Mouse (Mus musculus) Muller cell, postnatal 12 days (primary cell): ENCODE measurements around the gene Dctn1.

ENCODE experiments used
- DNase-seq: peaks from one replicate; pipeline ENCODE4 v3.0.0-alpha.2; 2015; ENCODE audit errors: inconsistent ontology term

Gene Dctn1

DNA sequence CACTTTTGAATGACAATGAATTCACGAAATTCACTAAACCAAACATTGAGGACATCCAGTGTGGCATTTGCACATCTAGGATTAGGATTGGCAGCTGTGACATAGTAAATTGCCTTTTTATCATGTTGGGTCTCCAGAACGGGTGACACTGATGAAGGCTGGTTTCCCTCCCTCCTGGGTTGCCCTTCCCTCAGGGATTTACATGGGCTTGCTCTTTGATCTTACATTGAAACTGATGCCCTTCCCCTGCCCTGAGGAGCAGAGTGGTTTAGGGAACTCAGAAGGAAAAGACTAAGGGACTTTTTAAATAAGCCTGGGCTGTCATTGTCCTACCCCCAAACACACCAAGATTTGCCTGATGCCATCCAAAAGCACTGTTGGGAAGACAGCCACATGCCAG, 65.8 kb downstream of the Dctn1 start:
- DNase-seq = no peak

DNA sequence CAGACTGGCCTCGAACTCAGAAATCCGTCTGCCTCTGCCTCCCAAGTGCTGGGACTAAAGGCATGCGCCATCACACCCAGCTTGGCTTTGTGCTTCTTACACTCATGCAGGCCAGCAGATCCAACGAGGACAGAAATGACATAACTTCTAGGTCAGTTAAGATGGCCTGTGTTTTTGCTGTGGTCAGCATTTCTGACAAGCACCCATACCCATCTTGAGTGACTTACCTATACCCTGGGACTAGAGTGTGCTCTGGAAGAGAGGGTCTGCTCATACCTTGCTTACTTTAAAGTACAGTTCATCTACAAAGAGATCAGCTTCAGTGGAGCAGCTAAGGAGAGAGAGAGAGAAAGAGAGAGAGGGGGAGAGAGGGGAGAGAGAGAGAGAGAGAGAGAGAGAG, 67.6 kb downstream of the Dctn1 start:
- no peak for DNase-seq

DNA sequence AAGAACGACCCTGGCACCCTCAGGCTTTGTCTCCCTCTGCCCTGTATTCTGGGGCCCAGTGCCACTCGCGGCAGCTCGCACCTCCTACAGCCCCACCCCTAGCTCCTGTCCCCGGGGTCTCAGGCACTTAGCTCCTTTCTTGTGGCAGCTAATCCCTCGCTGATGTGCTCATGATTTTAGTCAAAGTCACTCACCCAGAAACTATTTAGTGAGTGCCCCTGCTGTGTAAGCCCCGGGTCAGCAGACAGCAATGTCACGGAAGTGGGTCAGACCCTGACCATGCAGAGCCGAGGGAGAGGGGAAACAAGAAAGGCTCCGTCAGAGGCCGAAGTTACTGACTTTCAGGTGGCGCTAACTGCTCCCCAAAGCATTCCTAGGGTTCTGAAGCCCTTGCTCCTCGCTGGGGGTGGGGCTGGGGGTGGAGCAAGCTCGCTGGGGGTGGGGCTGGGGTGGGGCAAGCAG, 68.6 kb downstream of the Dctn1 start:
- peak; percentile 70 for DNase-seq

DNA sequence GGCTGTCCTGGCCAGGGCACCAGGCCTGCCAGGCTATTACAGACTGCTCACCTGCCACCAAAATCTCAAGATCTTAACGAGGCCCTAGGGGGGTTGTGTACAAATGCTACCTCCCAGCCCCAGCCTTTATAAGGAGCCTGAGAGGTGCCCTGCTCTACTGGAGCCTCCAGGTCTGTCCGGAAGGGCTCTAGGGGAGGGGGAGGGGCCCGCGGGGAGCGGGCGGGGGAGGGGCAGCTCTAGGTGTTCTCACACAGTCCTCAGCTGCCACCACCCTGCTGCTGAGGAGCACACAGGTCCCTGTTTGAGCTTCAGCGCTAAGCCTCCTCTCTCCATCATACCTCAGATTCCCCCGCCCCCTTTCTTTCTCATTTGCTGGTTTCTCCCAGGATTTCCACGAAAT, 71.4 kb downstream of the Dctn1 start:
- no peak for DNase-seq

DNA sequence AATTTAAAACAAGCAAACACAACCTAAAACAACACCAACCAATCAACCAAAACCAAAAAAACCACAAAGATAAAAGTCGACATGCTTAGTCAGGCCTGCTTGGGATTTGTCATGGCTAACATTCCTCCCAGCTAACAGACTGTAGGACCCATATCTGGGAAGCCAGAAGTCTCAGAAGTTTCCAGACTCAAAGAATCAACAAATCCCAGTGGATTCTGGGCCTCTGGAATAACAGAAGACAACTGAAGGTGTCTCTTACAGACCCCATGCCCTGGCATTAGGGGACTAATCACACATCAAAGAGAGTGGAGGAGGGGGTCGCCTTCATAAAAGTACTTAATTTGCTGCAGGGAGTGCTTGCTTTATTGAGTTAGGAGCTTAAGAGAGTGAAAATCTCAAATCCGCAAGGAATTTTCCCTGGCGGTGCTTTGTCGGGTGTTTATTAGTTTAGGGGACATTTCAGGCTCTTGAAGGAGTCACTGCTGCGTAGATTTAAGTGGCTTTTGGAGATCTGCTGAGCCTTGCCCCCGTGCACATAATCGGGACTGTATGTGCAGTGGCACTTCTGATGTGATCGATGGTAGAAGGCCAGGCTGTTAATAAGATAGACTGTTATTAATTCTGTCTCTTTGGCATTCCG, 78.8 kb downstream of the Dctn1 start:
- DNase-seq = peak; percentile 45

DNA sequence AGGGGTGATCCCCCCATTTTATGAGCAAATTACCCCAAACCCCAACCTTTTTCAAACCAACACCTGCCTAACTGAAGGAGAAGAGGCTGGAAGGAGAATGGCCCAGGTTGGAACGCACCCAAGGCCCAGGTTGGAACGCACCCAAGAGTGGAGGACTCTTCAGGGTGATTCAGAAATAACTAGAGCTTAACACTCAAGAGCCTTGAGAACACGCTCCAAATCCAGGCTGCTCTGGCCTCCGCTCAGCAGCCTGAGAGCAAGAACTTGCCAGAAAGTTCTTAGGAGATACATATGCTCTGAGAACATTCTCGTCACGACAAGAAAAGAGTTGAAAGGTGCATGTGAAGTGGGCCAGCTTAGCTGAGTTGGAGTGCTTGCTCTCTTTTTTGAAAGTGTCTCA, 79.4 kb downstream of the Dctn1 start:
- peak; percentile 74 for DNase-seq

DNA sequence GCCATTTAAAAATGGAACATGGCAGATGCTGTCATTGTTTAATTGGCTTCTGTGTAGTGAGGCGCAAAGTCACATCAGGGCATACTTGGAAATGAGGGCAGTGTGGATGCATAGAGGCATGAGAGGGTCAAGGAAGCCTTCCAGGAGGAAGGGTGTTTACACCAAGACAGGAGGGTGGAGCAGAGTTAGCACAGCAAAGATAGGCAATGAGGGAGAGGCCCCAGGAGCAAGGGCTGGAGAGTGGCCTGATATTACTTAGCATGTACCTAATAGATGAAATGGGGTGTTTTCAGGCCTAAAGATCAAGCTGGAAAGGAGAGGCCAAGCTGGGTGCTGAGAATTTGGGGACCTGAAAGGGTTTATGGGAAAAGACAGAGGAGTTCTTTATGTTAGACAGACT, 80.3 kb downstream of the Dctn1 start:
- no peak for DNase-seq

DNA sequence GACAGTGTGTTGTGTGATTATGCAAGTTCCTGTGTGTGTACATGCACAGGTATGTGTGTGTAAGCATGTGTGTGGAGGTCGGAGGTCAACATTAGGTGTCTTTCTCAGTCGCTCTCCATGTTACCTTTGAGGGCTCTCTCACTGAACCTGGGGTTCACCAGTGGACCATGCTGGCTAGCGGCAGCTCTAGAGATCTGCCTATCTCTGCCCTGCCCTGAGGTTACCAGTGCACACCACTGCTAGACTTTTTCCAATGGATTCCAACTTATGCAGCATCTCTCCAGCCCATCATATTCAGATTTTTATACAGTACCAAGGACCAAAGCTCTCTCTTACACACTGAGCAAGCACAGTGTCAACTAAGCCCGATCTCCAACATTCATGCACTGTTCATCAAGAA, 81.0 kb downstream of the Dctn1 start:
- no peak for DNase-seq

DNA sequence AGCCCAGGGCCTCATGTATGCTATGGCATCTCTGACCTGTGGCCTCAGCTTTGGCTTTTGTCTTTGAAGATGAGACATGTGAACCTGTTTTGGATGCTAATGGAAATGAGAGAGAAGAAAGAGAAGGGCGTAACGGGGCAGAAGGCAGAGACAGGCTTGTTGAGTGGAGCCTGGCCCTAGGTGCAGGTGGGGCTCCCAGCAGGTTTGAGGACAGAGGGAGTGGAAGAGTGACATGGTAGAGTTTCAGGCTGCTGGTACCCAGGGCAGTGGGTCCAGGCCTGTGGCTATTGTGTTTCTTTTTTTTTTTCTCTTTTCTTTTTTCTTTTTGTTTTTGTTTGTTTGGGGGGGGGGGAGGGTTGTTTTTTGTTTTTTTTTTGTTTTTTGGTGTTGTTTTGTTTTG, 81.4 kb downstream of the Dctn1 start:
- no peak for DNase-seq
